Mouse (Mus musculus): ENCODE results near the gene Gm49395. TPM values are rescaled to one million over a fixed set of nuclear protein-coding genes. Genes with fewer than 3 reads are reported as not detected.

Gm49395 gene
- polyA plus RNA-seq, 1 experiment from 2014 or later: 2.3 TPM

DNA sequence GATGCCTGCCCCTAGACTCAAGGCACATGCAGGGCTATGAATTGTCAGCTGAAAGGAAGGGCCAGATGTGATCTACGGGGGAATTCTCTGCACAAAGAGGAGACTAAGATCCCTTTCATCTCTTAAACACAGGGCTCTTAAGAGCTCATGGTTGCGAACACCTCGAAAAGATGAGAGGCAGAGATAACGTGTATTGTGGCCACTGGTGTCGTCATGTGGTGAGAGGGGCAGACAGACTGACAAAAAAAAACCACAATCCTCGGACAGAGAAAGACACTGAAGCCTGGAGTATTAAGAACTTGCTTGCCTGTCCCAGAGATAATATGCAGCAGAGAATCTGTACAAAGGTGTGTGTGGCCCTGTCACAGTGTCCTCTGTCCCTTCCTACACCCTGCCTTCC is 90.2 kb downstream of the Gm49395 start:
- no peaks in the 10 kb centered on the region for H3K36me3 ChIP-seq (replicated peaks)
- no peaks in the 10 kb centered on the region for H3K4me1 ChIP-seq (replicated peaks)
- no peak for ATAC-seq (ENCODE audit: insufficient read depth)
- H3K4me3 ChIP-seq (replicated peaks): no peak overlapping the region
- H3K27me3 ChIP-seq: no peaks in the 10 kb centered on the region
- H3K4me2 ChIP-seq: no peak overlapping the region
- H3K9me3 ChIP-seq (replicated peaks): no peaks in the 10 kb centered on the region
- H3K9ac ChIP-seq: no peak overlapping the region
- 18% methylated on average over 6 of the region's 6 CpGs for WGBS (ENCODE audit: insufficient replicate concordance)
- H3K27ac ChIP-seq (replicated peaks): no peak overlapping the region

DNA sequence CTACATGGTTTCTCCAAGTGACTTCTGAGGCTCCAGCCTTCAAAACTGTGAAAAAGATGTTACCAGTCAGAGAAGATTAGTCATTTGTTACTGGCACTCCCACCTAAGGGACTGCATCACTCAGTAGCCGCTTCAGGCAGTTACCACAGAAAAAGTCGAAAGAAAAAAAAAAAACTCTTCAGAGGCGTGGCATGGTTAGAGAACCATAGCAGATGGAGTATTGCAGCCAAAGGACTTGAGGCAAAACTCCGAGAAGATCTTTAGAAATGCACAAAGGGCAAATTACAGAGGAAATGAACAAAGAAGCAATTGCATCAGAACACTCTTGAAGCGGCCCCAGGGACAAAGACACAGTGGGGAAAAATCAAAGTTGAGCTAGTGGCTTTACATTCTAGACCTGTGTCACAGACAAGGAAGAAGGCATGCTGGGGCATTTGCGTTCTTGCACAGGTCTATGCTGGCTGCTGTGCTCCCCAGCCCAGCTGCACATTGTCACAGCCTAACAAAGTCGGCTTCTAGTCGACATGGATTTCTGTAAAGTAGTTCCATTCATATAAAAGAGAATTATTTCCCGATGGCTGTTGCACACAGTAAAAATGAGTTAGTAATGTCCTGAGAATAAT is 95.4 kb downstream of the Gm49395 start:
- H3K4me2 ChIP-seq: no peak overlapping the region
- H3K36me3 ChIP-seq (replicated peaks): no peaks in the 10 kb centered on the region
- no peaks in the 10 kb centered on the region for H3K4me1 ChIP-seq (replicated peaks)
- no peaks in the 10 kb centered on the region for H3K27me3 ChIP-seq
- H3K4me3 ChIP-seq (replicated peaks): no peak overlapping the region
- H3K27ac ChIP-seq (replicated peaks): no peak overlapping the region
- WGBS (ENCODE audit: insufficient replicate concordance): 52% methylated on average over 9 of the region's 9 CpGs
- no peaks in the 10 kb centered on the region for H3K9me3 ChIP-seq (replicated peaks)
- H3K9ac ChIP-seq: no peak overlapping the region
- ATAC-seq (ENCODE audit: insufficient read depth): no peak

DNA sequence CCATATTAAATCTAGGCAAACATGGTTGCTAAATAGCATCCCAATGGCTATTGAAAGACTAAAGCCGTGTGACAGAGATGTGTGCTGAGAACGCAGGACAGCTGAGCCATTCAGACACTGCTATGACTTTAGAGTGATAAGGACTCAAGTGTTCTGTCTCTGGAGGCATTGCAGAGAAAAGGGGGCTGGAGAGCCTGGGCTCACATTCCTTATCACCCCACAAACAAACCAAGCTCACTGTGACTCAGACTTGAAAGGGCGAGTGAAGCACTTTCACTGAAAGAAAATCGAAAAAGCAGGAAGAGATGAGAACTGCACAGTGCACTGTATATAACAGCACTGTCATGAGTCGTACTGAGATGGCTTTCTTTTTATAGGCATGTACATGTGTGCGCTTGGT is 96.4 kb downstream of the Gm49395 start:
- Histone ChIP-seq H3K4me2 (no peak overlapping the region), H3K9me3 (replicated peaks) (no peaks in the 10 kb centered on the region), H3K27me3 (no peaks in the 10 kb centered on the region), H3K4me3 (replicated peaks) (no peak overlapping the region), H3K4me1 (replicated peaks) (no peaks in the 10 kb centered on the region), H3K9ac (no peak overlapping the region), H3K36me3 (replicated peaks) (no peaks in the 10 kb centered on the region), H3K27ac (replicated peaks) (no peak overlapping the region)
- ATAC-seq (ENCODE audit: insufficient read depth): no peak
- WGBS (ENCODE audit: insufficient replicate concordance): 27% methylated on average over 6 of the region's 6 CpGs

- Histone ChIP-seq H3K36me3 (replicated peaks) (no peaks in the 10 kb centered on the region), H3K4me1 (replicated peaks) (no peaks in the 10 kb centered on the region), H3K27ac (replicated peaks) (no peak overlapping the region), H3K9me3 (replicated peaks) (no peaks in the 10 kb centered on the region), H3K4me3 (replicated peaks) (no peak overlapping the region), H3K27me3 (no peaks in the 10 kb centered on the region), H3K4me2 (no peak overlapping the region), H3K9ac (no peak overlapping the region)
- 39% methylated on average over 7 of the region's 7 CpGs for WGBS (ENCODE audit: insufficient replicate concordance)
- no peak for ATAC-seq (ENCODE audit: insufficient read depth)
Observed at GRCm38 (mm10) chr13:115003444-115004053, 98.2 kb downstream of the Gm49395 start.

DNA sequence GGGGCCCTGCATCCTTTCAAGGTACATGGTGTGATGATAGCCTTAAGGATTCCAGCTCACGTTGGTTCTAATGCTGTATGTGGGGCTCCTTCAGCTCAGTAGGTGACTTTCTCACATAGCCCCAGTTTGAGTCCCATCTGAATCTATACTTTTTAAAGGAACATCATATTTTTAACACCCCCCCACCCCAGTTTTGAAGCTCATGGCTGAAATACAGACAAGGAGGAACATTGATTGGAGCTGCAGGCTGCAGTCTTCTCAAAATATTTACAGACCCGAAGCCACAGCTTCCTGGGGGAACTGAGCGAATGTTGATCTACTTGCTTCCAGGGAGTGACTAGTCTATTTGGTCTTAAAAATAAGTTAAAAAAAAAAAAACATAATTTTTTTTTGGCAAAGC is 98.9 kb downstream of the Gm49395 start:
- Histone ChIP-seq H3K4me1 (replicated peaks) (no peaks in the 10 kb centered on the region), H3K4me3 (replicated peaks) (no peak overlapping the region), H3K27ac (replicated peaks) (no peak overlapping the region), H3K4me2 (no peak overlapping the region), H3K27me3 (no peaks in the 10 kb centered on the region), H3K9me3 (replicated peaks) (no peaks in the 10 kb centered on the region), H3K9ac (no peak overlapping the region), H3K36me3 (replicated peaks) (no peaks in the 10 kb centered on the region)
- WGBS (ENCODE audit: insufficient replicate concordance): 45% methylated on average over 3 of the region's 3 CpGs
- no peak for ATAC-seq (ENCODE audit: insufficient read depth)

DNA sequence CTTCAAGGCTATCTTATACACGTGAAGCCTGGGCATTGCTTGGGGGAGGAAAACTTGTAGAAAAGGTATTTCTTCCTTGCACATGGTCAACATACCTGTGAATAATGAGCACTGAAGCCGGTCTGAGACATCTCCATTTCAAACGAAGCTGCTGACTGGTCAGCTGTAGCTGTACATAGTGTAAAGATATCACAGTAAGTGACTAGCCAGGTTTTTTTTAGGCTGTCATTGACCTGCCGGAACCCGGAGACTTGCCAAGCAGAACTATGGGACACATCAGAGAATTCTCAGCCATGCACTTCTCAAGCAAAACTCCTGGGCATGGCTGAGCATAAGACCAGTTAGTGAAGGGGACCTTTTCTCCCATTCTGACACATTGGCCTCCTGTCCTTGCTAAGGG is 99.6 kb downstream of the Gm49395 start:
- Histone ChIP-seq H3K9me3 (replicated peaks) (no peaks in the 10 kb centered on the region), H3K4me1 (replicated peaks) (no peaks in the 10 kb centered on the region), H3K36me3 (replicated peaks) (no peaks in the 10 kb centered on the region), H3K27me3 (no peaks in the 10 kb centered on the region), H3K4me2 (no peak overlapping the region), H3K27ac (replicated peaks) (no peak overlapping the region), H3K4me3 (replicated peaks) (no peak overlapping the region), H3K9ac (no peak overlapping the region)
- no peak for ATAC-seq (ENCODE audit: insufficient read depth)
- 61% methylated on average over 5 of the region's 5 CpGs for WGBS (ENCODE audit: insufficient replicate concordance)

GRCm38 (mm10) chr13:114999582-114999981 is 102.1 kb downstream of the Gm49395 start:
- no peaks in the 10 kb centered on the region for H3K4me1 ChIP-seq (replicated peaks)
- WGBS (ENCODE audit: insufficient replicate concordance): 45% methylated on average over 4 of the region's 4 CpGs
- no peak for ATAC-seq (ENCODE audit: insufficient read depth)

GRCm38 (mm10) chr13:114998100-114998499 is 103.6 kb downstream of the Gm49395 start:
- H3K4me2 ChIP-seq: no peak overlapping the region
- no peak overlapping the region for H3K27ac ChIP-seq (replicated peaks)
- H3K36me3 ChIP-seq (replicated peaks): no peaks in the 10 kb centered on the region
- no peak for ATAC-seq (ENCODE audit: insufficient read depth)
- H3K27me3 ChIP-seq: no peaks in the 10 kb centered on the region
- 78% methylated on average over 10 of the region's 10 CpGs for WGBS (ENCODE audit: insufficient replicate concordance)
- H3K9me3 ChIP-seq (replicated peaks): no peaks in the 10 kb centered on the region
- H3K4me1 ChIP-seq (replicated peaks): no peaks in the 10 kb centered on the region
- H3K4me3 ChIP-seq (replicated peaks): no peak overlapping the region
- no peak overlapping the region for H3K9ac ChIP-seq

More at GRCm38 (mm10) chr13:114999582-114999981, 102.1 kb downstream of the Gm49395 start:
- no peak overlapping the region for H3K9ac ChIP-seq
- H3K4me3 ChIP-seq (replicated peaks): no peak overlapping the region
- H3K4me2 ChIP-seq: no peak overlapping the region
- no peaks in the 10 kb centered on the region for H3K27me3 ChIP-seq
- no peaks in the 10 kb centered on the region for H3K9me3 ChIP-seq (replicated peaks)
- no peak overlapping the region for H3K27ac ChIP-seq (replicated peaks)
- H3K36me3 ChIP-seq (replicated peaks): no peaks in the 10 kb centered on the region

GRCm38 (mm10) chr13:114992260-114993014 is 109.3 kb downstream of the Gm49395 start:
- Histone ChIP-seq H3K27me3 (no peaks in the 10 kb centered on the region), H3K4me3 (replicated peaks) (no peak overlapping the region), H3K9me3 (replicated peaks) (no peaks in the 10 kb centered on the region), H3K36me3 (replicated peaks) (no peaks in the 10 kb centered on the region), H3K4me1 (replicated peaks) (no peaks in the 10 kb centered on the region), H3K27ac (replicated peaks) (no peak overlapping the region), H3K9ac (no peak overlapping the region), H3K4me2 (no peak overlapping the region)
- ATAC-seq (ENCODE audit: insufficient read depth): no peak
- 55% methylated on average over 14 of the region's 14 CpGs for WGBS (ENCODE audit: insufficient replicate concordance)

DNA sequence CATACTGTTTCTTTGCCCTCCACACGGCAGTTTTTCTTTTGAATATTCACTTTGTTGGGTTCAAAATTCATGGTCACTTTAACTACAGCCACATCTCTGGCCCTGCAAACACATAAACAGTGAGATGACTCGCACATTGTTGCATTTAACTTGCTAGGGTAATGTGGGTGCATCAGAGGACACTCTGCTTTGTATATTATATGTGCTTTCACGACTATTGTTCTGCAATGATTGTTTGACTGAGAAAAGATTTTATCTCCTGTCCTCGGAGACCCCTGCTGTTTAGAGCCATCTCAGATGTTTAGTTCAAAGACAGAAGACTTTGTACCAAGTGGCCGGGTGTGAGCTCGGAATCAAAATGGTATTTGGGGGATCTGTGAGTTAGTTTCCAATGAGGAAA is 114.1 kb downstream of the Gm49395 start:
- Histone ChIP-seq H3K27ac (replicated peaks) (no peak overlapping the region), H3K4me3 (replicated peaks) (no peak overlapping the region), H3K9ac (no peak overlapping the region), H3K4me2 (no peak overlapping the region), H3K4me1 (replicated peaks) (no peaks in the 10 kb centered on the region), H3K27me3 (no peaks in the 10 kb centered on the region), H3K36me3 (replicated peaks) (no peaks in the 10 kb centered on the region), H3K9me3 (replicated peaks) (no peaks in the 10 kb centered on the region)
- no peak for ATAC-seq (ENCODE audit: insufficient read depth)
- 43% methylated on average over 6 of the region's 6 CpGs for WGBS (ENCODE audit: insufficient replicate concordance)

GRCm38 (mm10) chr13:114987161-114987560 is 114.6 kb downstream of the Gm49395 start:
- H3K4me1 ChIP-seq (replicated peaks): no peaks in the 10 kb centered on the region
- H3K27ac ChIP-seq (replicated peaks): no peak overlapping the region
- no peaks in the 10 kb centered on the region for H3K9me3 ChIP-seq (replicated peaks)
- H3K36me3 ChIP-seq (replicated peaks): no peaks in the 10 kb centered on the region
- H3K27me3 ChIP-seq: no peaks in the 10 kb centered on the region
- H3K4me2 ChIP-seq: no peak overlapping the region
- no peak overlapping the region for H3K4me3 ChIP-seq (replicated peaks)
- no peak overlapping the region for H3K9ac ChIP-seq
- no peak for ATAC-seq (ENCODE audit: insufficient read depth)
- 42% methylated on average over 2 of the region's 2 CpGs for WGBS (ENCODE audit: insufficient replicate concordance)
